Mouse (Mus musculus) ovary, adult 18-20 months (tissue): Measurements from ENCODE around the gene Loxl1.

Experiments used
- DNase-seq: peaks from one replicate; pipeline ENCODE4 v3.0.0; 2022; ENCODE audit warnings: low spot score, mixed read lengths

The Loxl1 gene

DNA sequence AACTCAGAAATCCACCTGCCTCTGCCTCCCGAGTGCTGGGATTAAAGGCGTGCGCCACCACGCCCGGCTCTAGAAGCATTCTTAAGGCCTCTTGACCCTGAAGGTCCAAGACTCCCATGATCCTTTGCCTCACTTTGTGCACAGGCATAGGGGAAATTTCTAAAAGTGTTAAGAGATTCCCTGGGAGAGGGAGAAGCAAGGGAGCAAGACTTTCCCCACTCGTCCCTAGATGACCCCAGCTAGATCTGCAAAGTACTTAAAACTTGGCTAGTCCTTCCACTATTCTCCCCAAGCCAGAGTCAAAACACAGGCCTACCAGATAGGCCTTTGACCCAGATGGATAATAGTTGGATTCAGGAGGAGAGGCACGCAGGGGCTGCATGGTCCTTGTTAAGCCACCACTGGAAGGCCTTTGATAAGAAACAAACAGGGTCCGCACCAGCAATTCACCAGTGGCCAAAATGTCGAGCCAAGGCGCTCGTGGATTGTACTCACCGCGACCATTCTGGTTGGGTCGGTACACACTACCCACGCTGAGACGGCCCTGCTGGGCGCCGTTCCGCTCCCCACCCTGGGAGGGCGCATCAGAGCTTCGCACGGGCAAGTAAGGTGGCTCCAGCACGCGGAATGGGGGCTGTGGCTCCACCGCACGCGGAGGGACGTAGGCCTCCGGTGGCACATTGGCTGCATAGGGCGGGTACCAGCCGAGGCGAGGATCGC lies 1.6 kb downstream of the Loxl1 start:
- DNase-seq: no peak

DNA sequence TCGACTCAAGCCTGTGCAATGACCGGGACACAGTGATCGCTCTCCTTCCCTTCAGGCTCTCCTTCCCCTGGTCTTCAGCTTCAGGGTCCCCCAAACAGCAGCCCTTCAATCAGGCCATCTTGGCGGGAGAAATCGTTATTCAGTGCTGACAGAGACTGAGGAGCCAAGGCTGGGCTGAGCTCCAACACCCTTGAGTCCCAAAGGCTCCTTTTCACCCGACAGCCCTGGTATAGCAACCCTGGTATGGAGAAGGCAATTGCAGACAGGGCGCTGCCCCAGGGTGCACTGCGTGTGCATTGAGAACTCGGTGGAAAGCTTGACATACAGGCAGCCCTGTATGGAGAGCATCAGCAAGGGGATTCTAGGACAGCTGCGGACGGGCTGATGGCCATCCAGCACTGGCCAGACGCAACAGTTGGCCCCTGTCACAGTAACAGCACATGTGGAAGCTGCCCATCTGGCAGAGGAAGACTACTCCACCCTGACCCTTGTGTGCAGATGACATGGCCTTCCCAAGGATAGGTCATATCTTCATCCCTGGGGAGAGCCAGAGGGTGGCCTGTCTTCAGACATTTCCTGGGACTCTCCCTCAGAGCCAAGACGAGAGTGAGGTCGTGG lies 2.8 kb downstream of the Loxl1 start:
- DNase-seq: no peak

DNA sequence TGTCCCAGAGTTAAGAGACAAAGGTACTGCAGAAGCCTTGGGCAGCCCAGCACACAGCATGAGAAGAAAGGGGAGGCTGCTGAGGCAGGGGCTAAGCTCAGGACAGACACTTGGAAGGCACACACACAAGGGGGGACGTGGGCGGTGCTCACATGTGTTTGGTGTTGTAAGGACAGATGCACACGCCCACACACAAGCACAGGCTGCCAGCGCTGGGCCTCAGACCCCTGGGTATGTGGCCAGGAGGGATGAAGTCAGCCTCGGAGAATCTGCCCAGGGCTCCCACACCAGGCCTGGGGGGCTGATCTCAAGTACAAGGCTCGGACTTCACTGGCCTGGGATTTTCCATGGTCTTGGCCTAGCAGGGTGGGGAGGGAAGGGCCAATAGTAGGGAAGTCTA lies 4.6 kb downstream of the Loxl1 start:
- peak; percentile 60 for DNase-seq

DNA sequence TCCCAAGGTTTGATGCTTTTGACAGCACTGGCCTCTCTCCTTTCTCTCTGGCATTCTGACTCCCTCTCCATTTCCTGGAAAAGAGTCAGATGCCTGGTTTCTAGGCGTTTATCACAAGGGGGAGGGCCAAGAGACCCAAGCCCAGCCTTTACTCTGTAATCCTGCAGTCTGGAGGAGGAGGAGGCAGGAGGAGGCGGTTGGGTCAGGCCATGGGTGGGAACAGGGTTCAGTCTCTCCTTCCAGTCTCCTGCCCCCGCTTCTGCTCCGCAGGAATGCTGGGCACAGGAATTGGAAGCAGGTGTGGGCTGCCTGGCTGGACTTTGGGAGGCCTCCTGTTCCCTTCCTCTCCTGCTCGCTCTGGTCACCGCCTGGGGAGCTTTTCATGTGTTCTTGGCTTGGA lies 7.3 kb downstream of the Loxl1 start:
- DNase-seq: peak; percentile 68

- no peak for DNase-seq
Measured at GRCm38 (mm10) chr9:58303599-58304271, 9.3 kb downstream of the Loxl1 start.

DNA sequence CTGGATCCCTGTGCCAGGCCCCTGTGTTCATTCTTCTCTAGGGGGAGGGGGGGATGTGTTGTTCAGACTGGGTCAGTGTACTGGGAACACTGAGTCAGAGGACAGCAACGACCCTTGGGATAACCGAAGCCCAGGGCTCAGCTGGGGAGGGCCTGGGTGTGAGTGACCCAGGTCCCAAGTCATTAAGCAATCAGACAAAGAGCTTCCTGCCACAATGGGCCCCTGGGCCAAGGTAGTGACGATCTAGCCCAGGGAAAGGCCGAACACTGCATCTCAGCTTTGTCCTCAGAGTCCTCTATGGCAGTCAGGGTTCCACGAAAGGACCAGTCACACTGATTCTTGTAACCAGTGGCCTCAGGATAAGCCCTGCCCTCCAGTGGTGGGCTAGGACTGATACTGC lies 9.9 kb downstream of the Loxl1 start:
- DNase-seq: no peak

GRCm38 (mm10) chr9:58299356-58299799 lies 13.6 kb downstream of the Loxl1 start:
- no peak for DNase-seq

GRCm38 (mm10) chr9:58297961-58298477 lies 15.0 kb downstream of the Loxl1 start:
- DNase-seq: no peak

- no peak for DNase-seq
Measured at GRCm38 (mm10) chr9:58297065-58297464, 15.9 kb downstream of the Loxl1 start.

DNA sequence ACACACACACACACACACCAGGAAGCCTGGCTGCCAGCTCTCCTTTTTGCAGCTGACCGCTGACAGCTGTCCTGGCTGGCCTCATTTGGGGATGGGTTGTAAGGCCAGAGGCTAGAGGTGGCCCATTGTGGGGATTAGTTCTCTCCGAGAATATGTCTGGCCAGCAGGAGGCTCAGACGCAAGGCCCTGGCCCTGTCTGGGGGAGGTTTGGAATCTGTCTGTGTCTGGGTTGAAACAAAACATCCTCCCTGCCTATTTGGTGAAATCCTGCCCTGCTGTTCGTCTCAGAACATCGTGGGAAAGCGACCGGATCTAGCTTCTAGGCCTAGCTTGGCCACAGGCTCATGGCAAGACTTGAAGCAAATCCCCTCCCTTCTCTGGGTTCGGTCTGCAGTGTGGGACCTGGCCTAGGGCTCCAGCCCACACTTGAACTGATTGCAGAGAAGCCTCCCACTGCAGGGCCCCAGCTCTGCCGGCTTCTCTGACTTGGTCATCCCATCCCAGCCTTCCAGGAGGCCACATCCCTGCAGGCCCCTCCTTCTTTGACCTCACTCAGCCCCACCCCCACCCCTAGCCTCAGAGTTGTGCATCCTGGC lies 17.1 kb downstream of the Loxl1 start:
- peak; percentile 51 for DNase-seq

DNA sequence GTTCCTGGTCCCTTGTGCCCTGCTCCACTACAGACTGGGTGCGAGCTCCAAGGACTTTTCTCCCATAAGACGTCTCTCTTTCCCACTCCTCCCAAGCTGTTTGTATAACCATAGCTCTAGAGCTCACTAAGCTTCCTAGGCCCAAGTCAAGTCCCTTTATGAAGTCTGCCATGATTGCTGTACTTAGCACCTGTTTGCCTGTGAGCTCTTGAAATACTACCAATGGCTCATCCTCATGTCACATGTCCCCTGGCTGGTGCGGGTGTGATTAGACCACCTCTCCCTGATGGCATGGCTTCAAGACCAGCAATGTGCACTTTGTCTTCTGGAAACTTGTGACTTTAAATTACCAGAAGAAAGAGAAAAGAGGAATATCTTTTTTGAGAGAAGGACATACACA lies 17.6 kb downstream of the Loxl1 start:
- no peak for DNase-seq

DNA sequence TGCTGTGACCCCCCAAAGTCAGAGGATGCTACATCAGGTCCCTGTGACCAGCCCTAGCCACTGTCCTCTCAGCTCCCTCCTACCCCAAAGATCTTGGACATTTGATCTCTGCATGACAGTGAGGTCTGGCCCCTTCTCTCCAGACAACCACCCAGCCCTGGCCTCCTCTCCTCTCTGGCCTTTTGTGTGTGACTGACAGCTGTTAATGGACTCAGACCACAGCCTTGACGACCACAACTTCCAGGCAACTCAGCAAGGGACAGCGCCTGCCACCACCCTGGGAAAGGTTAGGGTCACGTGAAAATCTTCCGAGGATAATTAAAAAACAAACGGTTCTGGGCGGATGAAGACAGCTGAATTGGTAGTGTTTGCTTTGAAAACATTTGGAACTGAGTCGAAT lies 18.5 kb downstream of the Loxl1 start:
- DNase-seq: no peak

DNA sequence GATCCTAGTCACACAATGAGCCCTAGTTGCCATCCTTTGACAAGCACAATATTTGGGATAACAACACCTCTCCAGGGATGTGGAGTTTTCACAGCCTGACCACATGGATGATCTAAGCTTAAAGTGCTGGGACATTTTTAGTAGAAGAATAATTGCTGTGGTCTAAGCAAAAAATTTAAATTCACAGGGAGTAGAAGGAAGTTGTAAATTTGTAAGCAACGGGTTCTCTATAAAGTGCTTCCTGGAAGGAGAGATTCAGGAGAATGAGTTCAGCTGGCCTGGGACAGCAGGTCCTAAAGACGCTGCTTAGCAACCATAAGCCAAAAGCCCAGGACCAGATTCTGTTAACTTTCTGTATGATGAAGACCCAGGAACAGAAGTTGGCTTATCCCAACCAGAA lies 23.1 kb downstream of the Loxl1 start:
- DNase-seq: no peak

- no peak for DNase-seq
Measured at GRCm38 (mm10) chr9:58289090-58289489, 23.9 kb downstream of the Loxl1 start.

- DNase-seq: no peak
Measured at GRCm38 (mm10) chr9:58283431-58283830, 29.6 kb downstream of the Loxl1 start.

DNA sequence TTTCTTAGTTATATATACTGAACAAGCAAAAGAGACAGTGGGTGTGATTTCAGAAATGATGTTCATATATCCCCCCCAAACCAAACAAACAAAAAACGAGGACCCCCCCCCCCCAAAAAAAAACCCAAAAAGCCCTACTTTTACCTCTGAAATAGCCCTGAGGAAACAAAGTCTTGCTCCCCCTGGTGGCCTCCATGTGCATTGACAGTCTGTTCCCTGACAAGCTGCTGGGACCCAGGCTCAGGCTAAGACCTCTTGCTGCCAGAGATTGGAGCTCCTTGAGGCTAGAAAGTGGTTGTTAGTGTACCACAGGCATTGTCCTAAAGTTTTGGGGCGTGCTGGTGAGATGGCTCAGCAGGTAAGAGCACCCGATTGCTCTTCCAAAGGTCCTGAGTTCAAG lies 31.4 kb downstream of the Loxl1 start:
- no peak for DNase-seq

DNA sequence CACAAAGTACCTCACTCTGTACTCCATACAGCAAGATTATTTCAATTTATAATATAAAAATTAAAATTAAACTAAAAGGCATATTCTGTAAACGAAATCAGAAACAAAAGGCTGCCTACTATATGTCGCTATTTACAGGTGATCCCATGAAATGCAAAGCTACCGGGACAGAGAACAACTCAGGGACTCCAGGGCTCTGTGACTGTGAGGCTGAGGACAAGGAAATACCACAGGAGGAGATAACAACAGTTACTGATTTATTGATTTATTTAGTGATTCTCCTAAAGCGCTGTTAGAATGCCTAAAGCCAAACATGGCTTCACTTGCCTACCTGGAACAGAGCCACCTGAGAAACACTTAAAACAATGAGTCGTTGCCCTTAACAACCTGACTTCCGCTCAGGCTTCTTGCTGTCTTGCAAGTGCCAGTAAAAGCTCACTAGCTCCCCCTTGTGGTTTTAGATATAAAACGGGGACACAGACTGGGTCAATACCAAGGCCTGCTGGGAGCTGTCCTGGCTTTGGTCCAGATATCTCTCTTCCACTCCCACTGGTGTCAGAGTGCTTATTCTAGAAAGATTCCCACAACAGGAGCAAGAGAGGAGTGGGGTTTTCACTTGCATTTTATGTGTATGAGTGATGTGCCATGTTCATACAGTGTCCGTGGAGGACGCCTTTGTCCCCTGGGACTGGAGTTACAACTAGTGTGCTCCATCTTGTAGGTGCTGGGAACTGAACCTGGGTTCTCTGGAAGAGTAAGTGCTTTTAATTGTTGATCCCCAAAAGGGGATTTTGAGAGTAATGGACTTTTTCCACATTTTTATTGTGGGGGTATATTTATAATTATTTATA lies 32.5 kb downstream of the Loxl1 start:
- peak; percentile 29 for DNase-seq

GRCm38 (mm10) chr9:58279780-58280179 lies 33.2 kb downstream of the Loxl1 start:
- no peak for DNase-seq

- DNase-seq: no peak
Measured at GRCm38 (mm10) chr9:58278821-58279723, 33.9 kb downstream of the Loxl1 start.

DNA sequence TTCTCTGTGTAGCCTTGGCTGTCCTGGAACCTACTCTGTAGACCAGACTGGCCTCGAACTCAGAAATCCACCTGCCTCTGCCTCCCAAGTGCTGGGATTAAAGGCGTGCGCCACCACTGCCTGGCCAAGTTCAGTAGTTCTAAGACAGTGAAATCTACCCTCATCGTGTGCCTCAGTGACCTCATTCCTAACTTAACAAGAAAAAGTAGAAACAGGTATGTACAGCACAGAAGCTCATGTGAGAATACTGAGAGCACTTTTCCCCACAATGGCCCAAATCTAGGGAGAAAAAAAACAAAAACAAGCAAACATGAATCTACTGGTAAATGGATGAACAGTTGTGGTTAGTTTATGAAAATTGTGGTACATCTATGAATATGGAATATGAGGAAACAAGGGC lies 34.7 kb downstream of the Loxl1 start:
- DNase-seq: no peak

GRCm38 (mm10) chr9:58276346-58276745 lies 36.6 kb downstream of the Loxl1 start:
- no peak for DNase-seq
